Mouse (Mus musculus) hindbrain, embryonic 12.5 days (tissue): ENCODE data around the gene Piezo1. TPM values are rescaled to one million over a fixed set of nuclear protein-coding genes. Genes with fewer than 3 reads are reported as not detected.

Source experiments
- ATAC-seq: fragments of 200-750 bp; cut with Nextera tagmentation; 2 replicates; pipeline ENCODE4 v1.8.0; 2017; ENCODE audit warnings: moderate TSS enrichment; ENCODE audit not compliant: low FRiP score
- H3K27ac ChIP-seq: fragments of 300-500 bp; sonication (generic); 2 replicates; pipeline ENCODE4 v1.5.1; 2016; ENCODE audit warnings: mild to moderate bottlenecking
- H3K27me3 ChIP-seq: fragments of 300-500 bp; sonication (generic); 2 replicates; pipeline ENCODE4 v1.6.1; 2016; ENCODE audit warnings: mild to moderate bottlenecking
- H3K36me3 ChIP-seq: fragments of 300-500 bp; sonication (generic); 2 replicates; pipeline ENCODE4 v1.6.1; 2016; ENCODE audit warnings: mild to moderate bottlenecking
- H3K4me1 ChIP-seq: fragments of 300-500 bp; sonication (generic); 2 replicates; pipeline ENCODE4 v1.6.1; 2016
- H3K4me2 ChIP-seq: fragments of 300-500 bp; sonication (generic); replicated peaks from 2 replicates; pipeline ENCODE4 v1.6.1; 2016; ENCODE audit warnings: mild to moderate bottlenecking
- H3K4me3 ChIP-seq: fragments of 300-500 bp; sonication (generic); 2 replicates; pipeline ENCODE4 v1.5.1; 2016; ENCODE audit warnings: mild to moderate bottlenecking
- H3K9ac ChIP-seq: fragments of 300-500 bp; sonication (generic); 2 replicates; pipeline ENCODE4 v1.6.1; 2016; ENCODE audit warnings: mild to moderate bottlenecking, moderate library complexity
- H3K9me3 ChIP-seq: fragments of 300-500 bp; sonication (generic); replicated peaks from 2 replicates; pipeline ENCODE4 v1.6.1; 2016; ENCODE audit warnings: mild to moderate bottlenecking
- WGBS: fragments of 180-500 bp; shearing (Covaris S2); methylation state at CpG from one replicate; pipeline ENCODE4 v1.1.7; 2016; 5-methylcytosine and 5-hydroxymethylcytosine counted together
- polyA plus RNA-seq: library from polyadenylated mRNA; unstranded; fragments of >200 nt; fragmentation: Nextera tagmentation; extraction: Ambion mirVana; gene quantifications from 2 replicates; pipeline ENCODE4 v1.2.1, GENCODE M21; 2016

The Piezo1 gene
- polyA plus RNA-seq, 1 experiment from 2014 or later: 8.9 TPM

GRCm38 (mm10) chr8:122515699-122516098, 35.4 kb downstream of the Piezo1 start:
- Histone ChIP-seq H3K4me1 (peaks cover 23% of the 10 kb centered on the region), H3K9ac (no peak overlapping the region), H3K36me3 (no peaks in the 10 kb centered on the region), H3K27ac (no peak overlapping the region), H3K4me3 (no peak overlapping the region), H3K27me3 (no peaks in the 10 kb centered on the region), H3K9me3 (no peaks in the 10 kb centered on the region), H3K4me2 (no peak overlapping the region)
- WGBS: 94% methylated on average over 14 of the region's 14 CpGs
- no peak for ATAC-seq

- H3K4me3 ChIP-seq: no peak overlapping the region
- no peaks in the 10 kb centered on the region for H3K9me3 ChIP-seq
- 0 out of 2 replicates have a peak overlapping the region, but pooled peaks have one; percentile 13 for H3K9ac ChIP-seq
- no peak for ATAC-seq
- 77% methylated on average over 7 of the region's 7 CpGs for WGBS
- H3K4me2 ChIP-seq: no peak overlapping the region
- no peaks in the 10 kb centered on the region for H3K27me3 ChIP-seq
- no peaks in the 10 kb centered on the region for H3K36me3 ChIP-seq
- no peak overlapping the region for H3K27ac ChIP-seq
- H3K4me1 ChIP-seq: peaks cover 7% of the 10 kb centered on the region
Observed at GRCm38 (mm10) chr8:122512392-122512791, 38.7 kb downstream of the Piezo1 start.

DNA sequence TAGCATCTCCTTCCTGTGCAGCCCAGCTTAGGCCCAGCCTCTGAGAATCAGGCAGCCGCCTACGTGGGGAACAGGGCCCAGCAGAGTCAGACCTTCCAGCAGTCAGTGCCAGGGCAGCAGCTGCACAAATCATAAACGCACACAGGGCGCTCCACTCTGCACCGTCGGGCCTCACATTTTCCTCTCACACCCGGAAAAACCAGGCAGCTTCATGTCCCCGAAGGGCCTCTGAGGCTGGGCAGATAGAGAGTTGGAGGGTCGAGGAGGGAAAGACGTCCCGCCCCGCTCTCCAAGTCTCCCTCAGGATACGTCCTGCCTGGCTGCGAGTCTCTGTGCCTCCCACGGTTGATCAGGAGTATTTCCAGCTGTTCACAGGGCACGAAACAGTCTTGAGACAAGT, 39.6 kb downstream of the Piezo1 start:
- 72% methylated on average over 16 of the region's 16 CpGs for WGBS
- H3K4me1 ChIP-seq: 0 out of 2 replicates have a peak, but pooled peaks cover 4% of the 10 kb centered on the region
- H3K27ac ChIP-seq: no peak overlapping the region
- H3K9me3 ChIP-seq: no peaks in the 10 kb centered on the region
- H3K4me2 ChIP-seq: no peak overlapping the region
- no peaks in the 10 kb centered on the region for H3K36me3 ChIP-seq
- H3K4me3 ChIP-seq: no peak overlapping the region
- no peak for ATAC-seq
- no peak overlapping the region for H3K9ac ChIP-seq
- no peaks in the 10 kb centered on the region for H3K27me3 ChIP-seq

- H3K4me3 ChIP-seq: no peak overlapping the region
- no peaks in the 10 kb centered on the region for H3K36me3 ChIP-seq
- peak; percentile 63 for ATAC-seq
- WGBS: 37% methylated on average over 10 of the region's 10 CpGs
- no peak overlapping the region for H3K4me2 ChIP-seq
- H3K27me3 ChIP-seq: no peaks in the 10 kb centered on the region
- H3K9me3 ChIP-seq: no peaks in the 10 kb centered on the region
- no peaks in the 10 kb centered on the region for H3K4me1 ChIP-seq
- H3K9ac ChIP-seq: no peak overlapping the region
- H3K27ac ChIP-seq: no peak overlapping the region
Observed at GRCm38 (mm10) chr8:122500856-122501255, 50.3 kb downstream of the Piezo1 start.

DNA sequence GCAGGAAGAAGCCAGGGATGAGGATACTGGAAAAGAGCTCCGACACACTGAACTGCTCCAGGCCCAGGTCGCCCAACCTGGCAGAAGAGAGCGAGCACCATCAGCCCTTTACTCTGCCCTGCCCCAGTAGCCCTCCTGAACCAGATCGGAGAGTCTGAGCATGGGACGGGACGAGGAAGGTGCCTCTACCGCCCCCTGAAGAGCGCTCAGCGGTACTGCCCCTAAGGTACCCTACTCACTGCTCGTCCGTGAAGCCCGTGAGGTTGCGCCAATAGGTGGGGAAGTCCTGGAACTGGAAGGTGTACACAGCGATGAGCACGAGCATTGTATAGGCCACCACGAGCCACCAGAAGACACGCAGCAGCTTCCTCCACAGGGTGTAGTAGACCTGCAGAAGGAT, 53.2 kb downstream of the Piezo1 start:
- Histone ChIP-seq H3K4me3 (no peak overlapping the region), H3K27me3 (no peaks in the 10 kb centered on the region), H3K27ac (no peak overlapping the region), H3K36me3 (no peaks in the 10 kb centered on the region), H3K9ac (no peak overlapping the region), H3K9me3 (no peaks in the 10 kb centered on the region), H3K4me1 (no peaks in the 10 kb centered on the region), H3K4me2 (no peak overlapping the region)
- ATAC-seq: no peak
- WGBS: 73% methylated on average over 17 of the region's 17 CpGs

GRCm38 (mm10) chr8:122497016-122497734, 54.0 kb downstream of the Piezo1 start:
- Histone ChIP-seq H3K4me3 (no peak overlapping the region), H3K4me1 (no peaks in the 10 kb centered on the region), H3K9me3 (no peaks in the 10 kb centered on the region), H3K27ac (no peak overlapping the region), H3K27me3 (no peaks in the 10 kb centered on the region), H3K36me3 (no peaks in the 10 kb centered on the region), H3K9ac (no peak overlapping the region), H3K4me2 (no peak overlapping the region)
- WGBS: 89% methylated on average over 11 of the region's 12 CpGs
- no peak for ATAC-seq

DNA sequence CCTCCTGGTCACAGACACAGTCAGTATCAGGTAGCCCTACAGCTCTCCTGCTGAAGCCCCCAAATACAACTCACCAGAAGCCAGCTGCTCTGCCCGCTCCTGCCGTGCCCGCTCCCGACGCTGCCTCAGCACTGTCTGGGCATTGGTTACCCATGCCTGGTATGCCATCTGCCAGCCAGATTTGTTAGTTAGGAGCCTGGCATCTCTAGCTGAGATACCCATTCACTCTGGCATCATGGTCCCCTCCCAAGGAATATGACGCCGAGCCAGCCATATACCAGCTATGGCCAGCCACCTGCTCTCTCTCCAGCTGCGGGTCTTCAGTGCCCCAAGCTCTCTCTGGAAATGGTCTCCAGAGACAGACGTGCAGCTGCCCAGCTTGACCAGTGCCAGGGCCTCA, 62.7 kb downstream of the Piezo1 start:
- WGBS: 94% methylated on average over 9 of the region's 9 CpGs
- Histone ChIP-seq H3K27me3 (no peaks in the 10 kb centered on the region), H3K4me1 (no peaks in the 10 kb centered on the region), H3K9ac (no peak overlapping the region), H3K36me3 (peaks cover 24% of the 10 kb centered on the region), H3K27ac (no peak overlapping the region), H3K4me2 (no peak overlapping the region), H3K4me3 (no peak overlapping the region), H3K9me3 (no peaks in the 10 kb centered on the region)
- ATAC-seq: no peak

DNA sequence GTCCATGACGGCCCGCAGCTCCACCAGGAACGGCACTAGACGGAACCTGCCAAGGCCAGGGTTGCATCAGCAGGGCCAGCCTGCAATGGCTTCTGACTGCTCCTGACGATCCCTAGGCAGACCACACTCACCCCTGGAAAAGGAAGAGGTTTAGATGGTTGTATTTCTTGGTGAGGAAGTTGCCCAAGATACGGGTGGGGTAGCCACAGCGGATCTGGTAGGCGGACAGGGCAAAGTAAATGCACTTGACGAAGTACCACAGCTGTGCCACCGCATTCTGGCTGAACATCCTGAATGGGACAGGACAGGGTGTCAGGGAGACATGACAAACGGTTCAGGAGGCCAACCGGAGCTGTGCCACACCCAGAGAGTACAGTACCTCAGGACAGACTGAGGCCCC, 66.3 kb downstream of the Piezo1 start:
- Histone ChIP-seq H3K9ac (no peak overlapping the region), H3K9me3 (no peaks in the 10 kb centered on the region), H3K27me3 (no peaks in the 10 kb centered on the region), H3K27ac (no peak overlapping the region), H3K4me2 (no peak overlapping the region), H3K4me1 (no peaks in the 10 kb centered on the region), H3K36me3 (peaks cover 54% of the 10 kb centered on the region), H3K4me3 (no peak overlapping the region)
- WGBS: 88% methylated on average over 12 of the region's 12 CpGs
- ATAC-seq: no peak

- H3K36me3 ChIP-seq: peaks cover 63% of the 10 kb centered on the region
Observed at GRCm38 (mm10) chr8:122483877-122484276, 67.3 kb downstream of the Piezo1 start.

GRCm38 (mm10) chr8:122482448-122482847, 68.7 kb downstream of the Piezo1 start:
- H3K9me3 ChIP-seq: no peaks in the 10 kb centered on the region
- no peak overlapping the region for H3K4me3 ChIP-seq
- H3K27me3 ChIP-seq: no peaks in the 10 kb centered on the region
- H3K27ac ChIP-seq: no peak overlapping the region
- peaks cover 76% of the 10 kb centered on the region for H3K36me3 ChIP-seq
- H3K4me1 ChIP-seq: no peaks in the 10 kb centered on the region
- no peak for ATAC-seq
- H3K4me2 ChIP-seq: no peak overlapping the region
- 97% methylated on average over 8 of the region's 8 CpGs for WGBS
- no peak overlapping the region for H3K9ac ChIP-seq

More at GRCm38 (mm10) chr8:122483877-122484276, 67.3 kb downstream of the Piezo1 start:
- ATAC-seq: no peak
- no peaks in the 10 kb centered on the region for H3K4me1 ChIP-seq
- H3K9ac ChIP-seq: no peak overlapping the region
- H3K4me3 ChIP-seq: no peak overlapping the region
- H3K4me2 ChIP-seq: no peak overlapping the region
- no peak overlapping the region for H3K27ac ChIP-seq
- H3K9me3 ChIP-seq: no peaks in the 10 kb centered on the region
- H3K27me3 ChIP-seq: no peaks in the 10 kb centered on the region
- 97% methylated on average over 7 of the region's 7 CpGs for WGBS

DNA sequence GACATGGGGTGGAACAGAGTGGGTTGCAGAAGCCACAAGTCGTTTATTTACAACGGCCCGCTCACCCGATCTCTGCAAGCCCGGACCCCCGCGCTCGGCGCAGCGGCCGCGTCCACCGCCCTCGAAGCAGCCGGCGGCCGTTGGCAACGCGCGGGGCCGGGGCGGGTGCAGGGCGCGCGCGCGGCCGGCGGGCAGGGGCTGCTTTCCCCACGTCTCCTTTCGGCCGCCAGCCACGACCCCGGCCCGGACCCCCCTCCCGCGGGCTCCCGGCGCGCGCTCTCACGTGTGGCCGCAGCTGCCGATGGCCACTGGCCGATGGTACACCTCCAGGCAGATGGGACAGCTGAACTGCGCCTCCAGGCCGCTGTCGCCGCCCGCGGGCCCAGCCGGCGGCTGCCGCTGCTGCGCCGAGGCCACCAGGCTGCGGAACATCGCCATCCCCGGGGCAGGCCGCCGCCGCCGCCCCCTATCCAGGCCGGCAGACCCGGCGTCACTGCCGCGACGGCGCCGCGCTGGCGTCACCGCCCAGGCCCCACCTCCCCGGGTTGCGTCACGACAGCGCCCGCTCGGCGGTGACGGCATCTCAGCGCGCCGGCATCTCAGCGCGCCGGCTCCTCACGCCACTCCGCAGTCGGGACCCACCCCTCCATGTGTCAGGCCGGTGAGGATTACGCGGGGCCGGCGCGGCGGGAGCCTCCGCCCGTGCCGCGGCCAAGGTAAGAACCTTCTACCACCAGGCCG, 75.4 kb downstream of the Piezo1 start, which contains the start of the genes Rnf166 and Ctu2:
Gene Rnf166, minus strand, starts transcription at position 485 of the 741 bp plus-strand sequence.
Gene Ctu2, plus strand, starts transcription at position 564 of the 741 bp plus-strand sequence.
- H3K9ac ChIP-seq: peak within 1 kb of the TSS; percentile 97
- H3K9me3 ChIP-seq: no peaks in the 10 kb centered on the region
- peaks cover 22% of the 10 kb centered on the region for H3K4me1 ChIP-seq
- H3K27ac ChIP-seq: peak within 1 kb of the TSS; percentile 84
- H3K27me3 ChIP-seq: no peaks in the 10 kb centered on the region
- under 1% methylated on average over 92 of the region's 103 CpGs for WGBS
- peak; percentile 93 for ATAC-seq
- peak within 1 kb of the TSS; percentile 96 for H3K4me2 ChIP-seq
- peaks cover 36% of the 10 kb centered on the region for H3K36me3 ChIP-seq
- H3K4me3 ChIP-seq: peak within 1 kb of the TSS; percentile 99

DNA sequence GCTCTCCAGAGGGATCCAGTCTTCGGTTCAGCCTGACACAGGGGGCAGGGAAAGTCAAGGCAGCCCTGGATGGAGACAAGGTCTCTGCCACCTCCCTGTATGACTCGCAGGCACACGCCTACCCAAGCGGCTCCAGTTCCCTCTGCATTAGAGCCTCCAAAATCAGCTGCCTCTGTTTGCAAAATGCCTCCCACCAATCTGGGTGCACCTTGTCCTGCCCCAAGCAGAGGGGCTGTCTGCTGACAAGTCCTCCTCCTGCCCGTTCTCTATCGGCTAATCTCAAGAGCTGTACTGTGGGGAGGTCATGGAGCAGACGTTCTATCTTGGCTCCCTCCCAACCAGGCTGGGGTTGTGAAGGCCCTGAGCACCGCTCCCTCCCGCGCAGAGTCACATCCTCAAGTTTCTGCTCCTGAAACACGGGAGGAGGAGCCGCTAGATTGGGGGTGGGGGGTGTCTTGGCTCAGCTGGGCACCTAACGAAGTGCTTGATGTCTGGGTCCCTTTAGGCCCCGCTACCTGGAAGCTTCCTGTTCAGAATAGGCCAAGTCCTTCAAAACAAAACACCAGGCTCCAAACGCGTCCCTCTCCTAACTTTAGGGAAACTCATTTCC, 76.1 kb downstream of the Piezo1 start:
- Histone ChIP-seq H3K4me2 (peak overlapping the region; percentile 96), H3K4me3 (peak overlapping the region; percentile 99), H3K9me3 (no peaks in the 10 kb centered on the region), H3K4me1 (peaks cover 25% of the 10 kb centered on the region), H3K27me3 (no peaks in the 10 kb centered on the region), H3K36me3 (peaks cover 37% of the 10 kb centered on the region), H3K27ac (peak overlapping the region; percentile 84; the same call in 1 of the 2 replicates), H3K9ac (peak overlapping the region; percentile 97)
- peak; percentile 8; the same call in 1 of the 2 replicates for ATAC-seq
- WGBS: 18% methylated on average over 16 of the region's 16 CpGs
